Mouse (Mus musculus): ENCODE data around the gene Ttll1. TPM values are rescaled to one million over a fixed set of nuclear protein-coding genes. Genes with fewer than 3 reads are reported as not detected.
A peak's percentile ranks its signal among the peaks of the same experiment; 100 is the strongest.

Ttll1 gene
- polyA plus RNA-seq, 1 experiment from 2014 or later = 23.9 TPM

DNA sequence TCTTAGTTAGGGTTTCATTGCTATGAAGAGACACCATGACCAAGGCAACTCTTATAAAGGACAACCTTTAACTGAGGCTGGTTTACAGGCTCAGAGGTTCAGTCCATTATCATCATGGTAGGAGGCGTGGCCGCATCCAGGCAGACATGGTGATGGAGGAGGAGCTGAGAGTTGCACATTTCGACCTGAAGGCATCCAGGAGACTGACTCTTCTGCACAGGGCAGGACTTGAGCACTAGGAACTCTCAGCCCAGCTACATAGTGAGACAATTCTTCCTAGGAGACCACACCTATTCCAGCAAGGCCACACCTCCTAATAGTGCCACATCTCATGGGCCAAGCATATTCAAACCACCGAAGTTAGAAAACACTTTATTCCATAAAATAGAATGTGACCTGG is 30.9 kb downstream of the Ttll1 start:
- H3K27ac ChIP-seq (ENCODE audit: low read length) = no peak overlapping the region

DNA sequence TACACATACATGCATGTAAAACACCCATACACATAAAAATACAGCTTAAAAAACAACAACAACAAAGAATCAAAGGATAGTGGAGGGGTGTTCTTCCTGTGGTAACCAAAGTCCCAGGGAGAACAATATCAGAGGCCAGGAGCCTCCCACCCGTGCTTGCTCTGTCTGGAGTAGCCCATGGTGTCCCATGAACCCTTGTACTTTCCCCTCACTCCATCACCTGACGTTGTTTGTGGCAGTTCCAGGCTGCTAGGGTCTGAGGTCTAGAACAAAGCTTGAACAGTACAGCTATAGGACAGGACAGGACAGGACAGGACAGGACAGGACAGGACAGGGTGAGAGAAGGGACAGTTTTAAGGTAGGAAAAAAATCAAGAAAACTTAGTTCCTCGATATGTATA is 32.6 kb downstream of the Ttll1 start:
- Histone ChIP-seq H3K27ac (ENCODE audit: low read length) (no peak overlapping the region), H3K4me1 (ENCODE audit: control insufficient read depth, insufficient read depth, low read length) (peaks cover 15% of the 10 kb centered on the region), H3K9ac (ENCODE audit: low read length) (no peak overlapping the region), H3K36me3 (ENCODE audit: control insufficient read depth, insufficient read depth) (no peaks in the 10 kb centered on the region), H3K4me3 (ENCODE audit: low read length) (no peak overlapping the region), H3K27me3 (ENCODE audit: control insufficient read depth, insufficient read depth, low read length) (no peaks in the 10 kb centered on the region), H3K4me2 (ENCODE audit: low read depth, low read length) (no peak overlapping the region), H3K9me3 (replicated peaks; ENCODE audit: control insufficient read depth, low read length) (no peaks in the 10 kb centered on the region)
- ATAC-seq (replicated peaks; ENCODE audit: extremely low read depth, insufficient read depth, low FRiP score) = no peak
- WGBS = 64% methylated on average over 3 of the region's 3 CpGs

More for the DNA sequence above, 30.9 kb downstream of the Ttll1 start:
- no peaks in the 10 kb centered on the region for H3K36me3 ChIP-seq (ENCODE audit: control insufficient read depth, insufficient read depth)
- H3K9me3 ChIP-seq (replicated peaks; ENCODE audit: control insufficient read depth, low read length) = no peaks in the 10 kb centered on the region
- no peak overlapping the region for H3K9ac ChIP-seq (ENCODE audit: low read length)
- 89% methylated on average over 4 of the region's 4 CpGs for WGBS
- peaks cover 1% of the 10 kb centered on the region; the same call in 1 of the 2 replicates for H3K4me1 ChIP-seq (ENCODE audit: control insufficient read depth, insufficient read depth, low read length)
- no peak for ATAC-seq (replicated peaks; ENCODE audit: extremely low read depth, insufficient read depth, low FRiP score)
- H3K4me3 ChIP-seq (ENCODE audit: low read length) = no peak overlapping the region
- no peaks in the 10 kb centered on the region for H3K27me3 ChIP-seq (ENCODE audit: control insufficient read depth, insufficient read depth, low read length)
- H3K4me2 ChIP-seq (ENCODE audit: low read depth, low read length) = no peak overlapping the region

DNA sequence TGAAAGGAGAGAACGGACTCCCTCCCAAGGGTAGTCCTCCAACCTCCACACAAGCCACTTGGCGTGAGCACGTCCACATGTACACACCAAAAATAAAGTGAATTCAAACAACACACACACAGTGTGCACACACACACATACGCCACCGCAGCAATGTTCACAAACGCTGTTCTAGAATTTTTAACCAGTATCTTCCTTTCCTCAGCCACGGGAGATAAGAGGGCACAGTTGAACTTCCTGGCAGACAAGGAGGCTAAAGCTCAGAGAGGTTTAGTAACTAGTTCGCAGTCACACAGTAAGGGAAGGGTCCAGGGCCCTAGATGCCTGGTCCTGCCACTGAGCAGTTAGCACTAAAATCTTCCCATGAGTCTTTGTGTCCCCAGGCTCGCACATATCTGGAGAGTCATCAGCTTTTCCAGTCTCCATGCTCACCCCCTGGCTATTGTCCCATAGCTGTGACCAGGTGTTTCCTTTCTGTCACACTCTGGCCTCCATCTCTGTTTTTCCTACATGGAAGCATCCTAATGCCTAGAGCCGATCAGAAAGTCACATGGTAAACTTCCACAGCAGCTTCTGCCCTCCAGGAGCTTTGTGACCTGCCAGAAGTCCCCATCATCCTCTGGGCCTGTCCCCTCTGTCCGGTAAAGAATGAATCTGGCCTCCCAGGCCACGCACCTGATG is 34.0 kb downstream of the Ttll1 start:
- 68% methylated on average over 12 of the region's 12 CpGs for WGBS
- Histone ChIP-seq H3K27me3 (ENCODE audit: control insufficient read depth, insufficient read depth, low read length) (no peaks in the 10 kb centered on the region), H3K9me3 (replicated peaks; ENCODE audit: control insufficient read depth, low read length) (no peaks in the 10 kb centered on the region), H3K9ac (ENCODE audit: low read length) (no peak overlapping the region), H3K4me1 (ENCODE audit: control insufficient read depth, insufficient read depth, low read length) (peaks cover 20% of the 10 kb centered on the region), H3K36me3 (ENCODE audit: control insufficient read depth, insufficient read depth) (no peaks in the 10 kb centered on the region), H3K4me2 (ENCODE audit: low read depth, low read length) (no peak overlapping the region), H3K27ac (ENCODE audit: low read length) (no peak overlapping the region), H3K4me3 (ENCODE audit: low read length) (no peak overlapping the region)
- no peak for ATAC-seq (replicated peaks; ENCODE audit: extremely low read depth, insufficient read depth, low FRiP score)

DNA sequence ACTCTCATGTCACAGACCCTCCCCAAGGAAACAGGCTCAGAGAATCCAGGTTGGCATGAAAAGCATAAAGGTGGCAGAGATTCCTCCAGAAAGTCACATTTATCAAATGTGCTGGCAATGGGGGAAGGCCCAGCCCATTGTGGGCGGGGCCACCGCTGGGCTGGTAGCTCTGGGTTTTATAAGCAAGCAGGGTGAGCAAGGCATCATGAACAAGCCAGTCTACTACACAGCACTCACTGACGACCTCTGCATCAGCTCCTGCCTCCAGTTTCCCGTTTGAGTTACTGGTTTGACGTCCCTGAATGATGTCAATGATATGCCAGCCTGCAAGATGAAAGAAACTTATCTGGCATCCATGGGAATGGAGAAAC is 36.2 kb downstream of the Ttll1 start:
- Histone ChIP-seq H3K9me3 (replicated peaks; ENCODE audit: control insufficient read depth, low read length) (no peaks in the 10 kb centered on the region), H3K27ac (ENCODE audit: low read length) (peak overlapping the region; percentile 66), H3K4me2 (ENCODE audit: low read depth, low read length) (peak overlapping the region; percentile 10; the same call in 1 of the 2 replicates), H3K4me1 (ENCODE audit: control insufficient read depth, insufficient read depth, low read length) (peaks cover 29% of the 10 kb centered on the region), H3K36me3 (ENCODE audit: control insufficient read depth, insufficient read depth) (no peaks in the 10 kb centered on the region), H3K4me3 (ENCODE audit: low read length) (no peak overlapping the region), H3K27me3 (ENCODE audit: control insufficient read depth, insufficient read depth, low read length) (no peaks in the 10 kb centered on the region), H3K9ac (ENCODE audit: low read length) (no peak overlapping the region)
- 19% methylated on average over 5 of the region's 5 CpGs for WGBS
- ATAC-seq (replicated peaks; ENCODE audit: extremely low read depth, insufficient read depth, low FRiP score) = no peak

DNA sequence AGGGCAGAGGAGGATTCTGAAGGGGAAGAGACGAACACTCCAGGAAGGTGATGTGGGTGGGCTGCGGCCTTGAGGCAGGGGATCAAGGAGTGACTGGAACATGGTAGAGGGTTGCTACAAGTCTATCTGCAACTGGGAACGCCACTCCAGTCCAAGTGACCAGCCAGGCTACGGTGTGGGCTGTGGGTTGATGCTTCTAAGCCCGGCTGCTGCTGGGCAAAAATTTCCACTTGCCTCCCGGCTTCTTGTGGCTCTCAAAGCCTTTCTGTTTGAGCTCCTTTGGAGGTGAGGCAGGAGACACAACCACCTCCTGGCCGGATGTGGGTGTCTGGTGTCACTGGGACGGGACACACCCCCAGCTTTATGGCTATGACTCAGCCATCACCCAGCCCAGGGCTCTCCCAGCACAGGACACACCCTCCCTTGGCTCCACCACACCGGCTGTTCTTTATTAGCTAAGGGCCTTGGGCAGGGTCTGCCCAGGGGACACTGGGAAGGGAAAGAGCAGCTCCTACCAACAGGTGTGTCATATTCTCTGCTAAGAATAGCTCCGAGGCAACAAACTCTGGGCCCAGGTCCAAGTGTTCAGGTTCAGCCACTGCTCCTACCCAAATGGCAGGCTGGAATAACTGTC is 36.7 kb downstream of the Ttll1 start:
- peaks cover 29% of the 10 kb centered on the region for H3K4me1 ChIP-seq (ENCODE audit: control insufficient read depth, insufficient read depth, low read length)
- no peaks in the 10 kb centered on the region for H3K9me3 ChIP-seq (replicated peaks; ENCODE audit: control insufficient read depth, low read length)
- H3K27ac ChIP-seq (ENCODE audit: low read length) = peak overlapping the region; percentile 66
- H3K36me3 ChIP-seq (ENCODE audit: control insufficient read depth, insufficient read depth) = no peaks in the 10 kb centered on the region
- peak overlapping the region; percentile 10; the same call in 1 of the 2 replicates for H3K4me2 ChIP-seq (ENCODE audit: low read depth, low read length)
- no peaks in the 10 kb centered on the region for H3K27me3 ChIP-seq (ENCODE audit: control insufficient read depth, insufficient read depth, low read length)
- 45% methylated on average over 10 of the region's 10 CpGs for whole genome bisulfite sequencing
- ATAC-seq (replicated peaks; ENCODE audit: extremely low read depth, insufficient read depth, low FRiP score) = peak; percentile 63
- no peak overlapping the region for H3K9ac ChIP-seq (ENCODE audit: low read length)
- H3K4me3 ChIP-seq (ENCODE audit: low read length) = no peak overlapping the region

DNA sequence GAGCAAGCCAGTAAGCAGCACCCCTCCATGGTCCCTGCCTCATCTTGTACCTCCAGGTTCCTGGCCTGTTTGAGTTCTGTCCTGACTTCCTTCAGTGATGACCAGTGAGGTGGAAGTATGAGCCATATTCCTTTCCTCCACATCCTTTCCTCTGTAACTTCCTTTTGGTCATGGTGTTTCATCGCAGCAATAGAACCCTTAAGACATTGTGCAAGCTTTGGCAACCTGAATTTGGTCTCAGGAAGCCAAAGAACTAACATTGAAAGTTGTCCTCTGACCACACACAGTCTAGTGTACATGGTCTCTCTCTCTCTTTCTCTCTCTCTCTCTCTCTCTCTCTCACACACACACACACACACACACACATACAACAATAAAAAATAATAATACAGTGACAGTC is 37.4 kb downstream of the Ttll1 start:
- peaks cover 29% of the 10 kb centered on the region for H3K4me1 ChIP-seq (ENCODE audit: control insufficient read depth, insufficient read depth, low read length)
- no peaks in the 10 kb centered on the region for H3K36me3 ChIP-seq (ENCODE audit: control insufficient read depth, insufficient read depth)
- ATAC-seq (replicated peaks; ENCODE audit: extremely low read depth, insufficient read depth, low FRiP score) = no peak
- no peaks in the 10 kb centered on the region for H3K9me3 ChIP-seq (replicated peaks; ENCODE audit: control insufficient read depth, low read length)
- H3K27ac ChIP-seq (ENCODE audit: low read length) = no peak overlapping the region
- no peak overlapping the region for H3K9ac ChIP-seq (ENCODE audit: low read length)
- no peak overlapping the region for H3K4me3 ChIP-seq (ENCODE audit: low read length)
- WGBS = 77% methylated on average over 1 of the region's 1 CpGs
- H3K4me2 ChIP-seq (ENCODE audit: low read depth, low read length) = no peak overlapping the region
- H3K27me3 ChIP-seq (ENCODE audit: control insufficient read depth, insufficient read depth, low read length) = no peaks in the 10 kb centered on the region

DNA sequence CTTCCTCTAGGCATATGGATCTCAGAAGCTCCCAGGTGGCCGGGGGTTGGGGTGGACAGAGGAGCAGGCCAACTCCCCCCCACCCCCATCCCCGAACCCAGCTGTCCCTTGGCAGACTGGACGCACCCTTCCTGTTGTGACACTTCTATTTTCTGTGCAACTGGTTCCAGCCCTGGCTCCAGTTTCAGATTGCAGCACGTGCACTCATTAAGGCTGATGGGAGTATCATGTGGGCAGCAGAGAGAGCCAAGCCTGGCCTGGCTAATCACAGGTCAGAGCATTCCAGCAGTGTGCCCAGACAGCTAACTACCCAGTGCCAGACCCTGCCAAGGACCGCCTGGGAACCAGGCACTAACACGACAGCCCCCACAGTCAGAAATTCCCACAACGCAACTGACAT is 39.2 kb downstream of the Ttll1 start:
- H3K9ac ChIP-seq (ENCODE audit: low read length) = no peak overlapping the region
- peak overlapping the region; percentile 79 for H3K27ac ChIP-seq (ENCODE audit: low read length)
- no peak overlapping the region for H3K4me3 ChIP-seq (ENCODE audit: low read length)
- H3K4me2 ChIP-seq (ENCODE audit: low read depth, low read length) = no peak overlapping the region
- H3K4me1 ChIP-seq (ENCODE audit: control insufficient read depth, insufficient read depth, low read length) = peaks cover 31% of the 10 kb centered on the region
- H3K9me3 ChIP-seq (replicated peaks; ENCODE audit: control insufficient read depth, low read length) = no peaks in the 10 kb centered on the region
- WGBS = 26% methylated on average over 6 of the region's 7 CpGs
- peak; percentile 89 for ATAC-seq (replicated peaks; ENCODE audit: extremely low read depth, insufficient read depth, low FRiP score)
- no peaks in the 10 kb centered on the region for H3K27me3 ChIP-seq (ENCODE audit: control insufficient read depth, insufficient read depth, low read length)
- H3K36me3 ChIP-seq (ENCODE audit: control insufficient read depth, insufficient read depth) = no peaks in the 10 kb centered on the region

DNA sequence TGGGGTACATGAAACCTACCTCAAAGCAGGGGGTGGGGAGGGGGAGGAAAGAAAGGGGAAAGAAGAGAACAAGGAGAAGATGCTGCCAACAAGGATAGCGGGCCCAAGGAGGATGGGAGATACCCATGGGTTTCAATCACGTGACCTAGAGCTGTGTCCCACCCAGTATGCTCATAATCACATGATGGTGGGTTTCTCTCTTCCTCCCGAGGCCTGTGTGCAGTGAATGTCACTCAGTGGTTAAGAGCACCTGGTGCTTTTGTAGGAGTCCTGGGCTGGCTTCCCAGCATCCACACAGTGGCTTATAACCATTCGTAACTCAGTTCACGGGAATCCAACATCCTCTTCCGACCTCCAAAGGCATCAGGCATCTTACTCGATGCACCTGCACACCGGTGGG is 40.2 kb downstream of the Ttll1 start:
- no peaks in the 10 kb centered on the region for H3K36me3 ChIP-seq (ENCODE audit: control insufficient read depth, insufficient read depth)
- no peak for ATAC-seq (replicated peaks; ENCODE audit: extremely low read depth, insufficient read depth, low FRiP score)
- no peaks in the 10 kb centered on the region for H3K27me3 ChIP-seq (ENCODE audit: control insufficient read depth, insufficient read depth, low read length)
- no peaks in the 10 kb centered on the region for H3K9me3 ChIP-seq (replicated peaks; ENCODE audit: control insufficient read depth, low read length)
- H3K27ac ChIP-seq (ENCODE audit: low read length) = no peak overlapping the region
- WGBS = 82% methylated on average over 8 of the region's 8 CpGs
- no peak overlapping the region for H3K9ac ChIP-seq (ENCODE audit: low read length)
- no peak overlapping the region for H3K4me2 ChIP-seq (ENCODE audit: low read depth, low read length)
- no peak overlapping the region for H3K4me3 ChIP-seq (ENCODE audit: low read length)
- peaks cover 31% of the 10 kb centered on the region for H3K4me1 ChIP-seq (ENCODE audit: control insufficient read depth, insufficient read depth, low read length)

DNA sequence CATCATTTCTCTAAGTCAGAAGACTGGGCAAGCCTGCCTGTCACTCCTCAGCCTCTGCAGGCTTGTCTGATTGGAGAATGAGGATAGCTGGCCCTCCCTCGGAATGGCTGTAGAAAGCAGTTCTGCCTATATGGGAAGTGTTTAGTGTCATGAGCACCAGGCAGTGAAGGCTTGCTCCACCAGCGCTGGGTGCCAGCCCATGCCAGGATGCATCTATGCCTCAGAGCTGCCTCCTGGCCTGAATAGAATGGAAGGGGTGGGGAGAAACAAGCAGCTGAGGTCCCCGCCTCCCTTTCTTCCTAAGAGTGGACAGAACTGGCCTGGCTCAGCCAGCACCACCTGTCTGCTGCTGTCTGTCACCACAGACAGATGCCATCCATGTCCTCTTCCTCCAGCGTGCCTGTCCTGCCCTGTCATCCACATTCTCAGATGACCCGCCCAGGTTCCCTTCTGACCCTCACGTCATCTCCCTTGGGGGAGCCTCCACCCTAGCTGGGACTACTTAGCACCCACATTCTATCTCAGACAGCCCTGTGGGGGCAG is 41.3 kb downstream of the Ttll1 start:
- Histone ChIP-seq H3K4me3 (ENCODE audit: low read length) (no peak overlapping the region), H3K9me3 (replicated peaks; ENCODE audit: control insufficient read depth, low read length) (no peaks in the 10 kb centered on the region), H3K9ac (ENCODE audit: low read length) (no peak overlapping the region), H3K4me1 (ENCODE audit: control insufficient read depth, insufficient read depth, low read length) (peaks cover 25% of the 10 kb centered on the region), H3K27me3 (ENCODE audit: control insufficient read depth, insufficient read depth, low read length) (no peaks in the 10 kb centered on the region), H3K27ac (ENCODE audit: low read length) (no peak overlapping the region), H3K4me2 (ENCODE audit: low read depth, low read length) (no peak overlapping the region), H3K36me3 (ENCODE audit: control insufficient read depth, insufficient read depth) (no peaks in the 10 kb centered on the region)
- WGBS = 56% methylated on average over 6 of the region's 6 CpGs
- no peak for ATAC-seq (replicated peaks; ENCODE audit: extremely low read depth, insufficient read depth, low FRiP score)

Measured in heart, embryonic 16.5 days (tissue).